Mouse (Mus musculus) liver, postnatal 0 days (tissue): ENCODE results near the gene Tctn3. TPM values are rescaled to one million over a fixed set of nuclear protein-coding genes. Genes with fewer than 3 reads are reported as not detected.
A peak's percentile ranks its signal among the peaks of the same experiment; 100 is the strongest.
"Not testable (repeated sequence)": the region's sequence is repeated elsewhere in the genome, so short reads cannot be mapped to it uniquely, and the experiment has no call there.

Experiments
- ATAC-seq: fragments of 200-750 bp; cut with Nextera tagmentation; 2 replicates; pipeline ENCODE4 v1.8.0; 2017; ENCODE audit warnings: mild to moderate bottlenecking, moderate library complexity
- DNase-seq: peaks from one replicate; pipeline ENCODE4 v3.0.0-alpha.2; 2016
- H3K27ac ChIP-seq: fragments of 300-500 bp; sonication (generic); 2 replicates; pipeline ENCODE4 v1.5.1; 2014; ENCODE audit warnings: antibody characterized with exemption, moderate library complexity, mild to moderate bottlenecking, low read depth
- H3K27me3 ChIP-seq: fragments of 300-500 bp; sonication (generic); 2 replicates; pipeline ENCODE4 v1.6.1; 2014; ENCODE audit warnings: low read length, control low read depth, mixed read lengths; ENCODE audit not compliant: insufficient read depth
- H3K36me3 ChIP-seq: fragments of 300-500 bp; sonication (generic); replicated peaks from 2 replicates; pipeline ENCODE4 v1.6.1; 2014; ENCODE audit warnings: mild to moderate bottlenecking, control low read depth, low read length, moderate library complexity, mixed read lengths; ENCODE audit not compliant: insufficient read depth
- H3K4me1 ChIP-seq: fragments of 300-500 bp; sonication (generic); 2 replicates; pipeline ENCODE4 v1.6.1; 2014; ENCODE audit warnings: antibody characterized with exemption, mild to moderate bottlenecking, control low read depth; ENCODE audit not compliant: insufficient read depth
- H3K4me2 ChIP-seq: fragments of 300-500 bp; sonication (generic); 2 replicates; pipeline ENCODE4 v1.6.1; 2014; ENCODE audit warnings: low read depth, mild to moderate bottlenecking, low read length, moderate library complexity, mixed read lengths
- H3K4me3 ChIP-seq: fragments of 300-500 bp; sonication (generic); 2 replicates; pipeline ENCODE4 v1.5.1; 2014; ENCODE audit warnings: low read depth, low read length
- H3K9ac ChIP-seq: fragments of 300-500 bp; sonication (generic); replicated peaks from 2 replicates; pipeline ENCODE4 v1.6.1; 2014; ENCODE audit warnings: mild to moderate bottlenecking, moderate library complexity
- H3K9me3 ChIP-seq: fragments of 300-500 bp; sonication (generic); 2 replicates; pipeline ENCODE4 v1.6.1; 2016; ENCODE audit warnings: mild to moderate bottlenecking, control low read depth, low read length, mixed read lengths
- CTCF ChIP-seq: sonication (generic); IDR thresholded peaks from 2 replicates; pipeline ENCODE4 v1.5.1; 2016; ENCODE audit warnings: antibody characterized with exemption, low read depth
- EP300 ChIP-seq: IDR thresholded peaks from 2 replicates; pipeline ENCODE4 v1.6.1; 2016; ENCODE audit warnings: antibody characterized with exemption, low read depth, mild to moderate bottlenecking
- WGBS: fragments of 180-500 bp; shearing (Covaris S2); extraction: QIAGEN DNeasy Blood & Tissue Kit; methylation state at CpG from one replicate; pipeline ENCODE4 v1.1.7; 2014; ENCODE audit not compliant: insufficient replicate concordance; 5-methylcytosine and 5-hydroxymethylcytosine counted together
- polyA plus RNA-seq: library from polyadenylated mRNA; unstranded; fragments of >200 nt; fragmentation: Nextera tagmentation; extraction: Ambion mirVana; gene quantifications from 2 replicates; pipeline ENCODE4 v1.2.1, GENCODE M21; 2015

Tctn3 gene
- polyA plus RNA-seq, 1 experiment from 2014 or later, result 1.8 TPM

GRCm38 (mm10) chr19:40632193-40632592 lies 20.2 kb upstream of the Tctn3 start:
- Histone ChIP-seq H3K36me3 (no peaks in the 10 kb centered on the region), H3K27me3 (no peaks in the 10 kb centered on the region), H3K4me1 (no peaks in the 10 kb centered on the region), H3K9me3 (no peaks in the 10 kb centered on the region), H3K4me3 (no peak overlapping the region), H3K4me2 (no peak overlapping the region), H3K9ac (no peak overlapping the region), H3K27ac (no peak overlapping the region)
- no peak for TF ChIP-seq CTCF
- TF ChIP-seq EP300, result no peak
- DNase-seq (no peak), ATAC-seq (no peak)
- 71% methylated on average over 3 of the region's 3 CpGs for WGBS

GRCm38 (mm10) chr19:40630606-40631005 lies 18.6 kb upstream of the Tctn3 start:
- no peaks in the 10 kb centered on the region for H3K9me3 ChIP-seq
- no peak overlapping the region for H3K9ac ChIP-seq
- TF ChIP-seq CTCF (no peak), EP300 (no peak)
- no peaks in the 10 kb centered on the region for H3K36me3 ChIP-seq
- 35% methylated on average over 7 of the region's 7 CpGs for WGBS
- no peaks in the 10 kb centered on the region for H3K4me1 ChIP-seq
- ATAC-seq, result no peak
- H3K27ac ChIP-seq, result peak overlapping the region; percentile 44; the same call in 1 of the 2 replicates
- H3K4me2 ChIP-seq, result no peak overlapping the region
- no peaks in the 10 kb centered on the region for H3K27me3 ChIP-seq
- no peak overlapping the region for H3K4me3 ChIP-seq
- no peak for DNase-seq

GRCm38 (mm10) chr19:40630096-40630495 lies 18.1 kb upstream of the Tctn3 start:
- H3K27me3 ChIP-seq, result no peaks in the 10 kb centered on the region
- H3K4me1 ChIP-seq, result no peaks in the 10 kb centered on the region
- no peak overlapping the region for H3K4me2 ChIP-seq
- H3K36me3 ChIP-seq, result no peaks in the 10 kb centered on the region
- no peak for DNase-seq
- WGBS, result 77% methylated on average over 3 of the region's 3 CpGs
- TF ChIP-seq EP300 (no peak), CTCF (no peak)
- H3K9ac ChIP-seq, result no peak overlapping the region
- no peak overlapping the region for H3K4me3 ChIP-seq
- peak overlapping the region; percentile 35; the same call in 1 of the 2 replicates for H3K27ac ChIP-seq
- no peaks in the 10 kb centered on the region for H3K9me3 ChIP-seq
- no peak for ATAC-seq

- no peak for DNase-seq
- no peak overlapping the region for H3K27ac ChIP-seq
- no peaks in the 10 kb centered on the region for H3K9me3 ChIP-seq
- no peak for TF ChIP-seq EP300
- no peak for TF ChIP-seq CTCF
- no peak overlapping the region for H3K9ac ChIP-seq
- H3K36me3 ChIP-seq, result no peaks in the 10 kb centered on the region
- ATAC-seq, result no peak
- H3K27me3 ChIP-seq, result no peaks in the 10 kb centered on the region
- no peaks in the 10 kb centered on the region for H3K4me1 ChIP-seq
- H3K4me2 ChIP-seq, result no peak overlapping the region
- no peak overlapping the region for H3K4me3 ChIP-seq
Measured at GRCm38 (mm10) chr19:40628950-40629349, 16.9 kb upstream of the Tctn3 start.

- no peak overlapping the region for H3K4me3 ChIP-seq
- no peaks in the 10 kb centered on the region for H3K27me3 ChIP-seq
- H3K4me1 ChIP-seq, result no peaks in the 10 kb centered on the region
- H3K9ac ChIP-seq, result no peak overlapping the region
- no peaks in the 10 kb centered on the region for H3K9me3 ChIP-seq
- H3K27ac ChIP-seq, result no peak overlapping the region
- WGBS, result 72% methylated on average over 12 of the region's 12 CpGs
- no peak for TF ChIP-seq EP300
- no peak for TF ChIP-seq CTCF
- no peaks in the 10 kb centered on the region for H3K36me3 ChIP-seq
- ATAC-seq (no peak), DNase-seq (no peak)
- no peak overlapping the region for H3K4me2 ChIP-seq
Measured at GRCm38 (mm10) chr19:40625935-40626334, 13.9 kb upstream of the Tctn3 start.

- not testable (repeated sequence) for DNase-seq, H3K27ac ChIP-seq, ATAC-seq, H3K9ac ChIP-seq, H3K4me2 ChIP-seq, H3K9me3 ChIP-seq, H3K4me3 ChIP-seq, H3K36me3 ChIP-seq, H3K27me3 ChIP-seq, H3K4me1 ChIP-seq
- WGBS, result 70% methylated on average over 10 of the region's 26 CpGs
Measured at GRCm38 (mm10) chr19:40621616-40622015, 9.6 kb upstream of the Tctn3 start.

- peaks cover 4% of the 10 kb centered on the region for H3K4me1 ChIP-seq
- TF ChIP-seq EP300 (no peak), CTCF (no peak)
- WGBS, result 63% methylated on average over 7 of the region's 7 CpGs
- H3K9ac ChIP-seq, result no peak overlapping the region
- ATAC-seq, result no peak
- no peaks in the 10 kb centered on the region for H3K27me3 ChIP-seq
- no peaks in the 10 kb centered on the region for H3K36me3 ChIP-seq
- no peak overlapping the region for H3K27ac ChIP-seq
- no peaks in the 10 kb centered on the region for H3K9me3 ChIP-seq
- H3K4me3 ChIP-seq, result no peak overlapping the region
- H3K4me2 ChIP-seq, result no peak overlapping the region
- DNase-seq, result no peak
Measured at GRCm38 (mm10) chr19:40616021-40616420, 4.0 kb upstream of the Tctn3 start.
